Mouse (Mus musculus) CD8-positive naive resting alpha-beta T cell, adult 2 months (primary cell): ENCODE data around the gene Fau.
A peak's percentile ranks its signal among the peaks of the same experiment; 100 is the strongest.

ENCODE experiments used
- DNase-seq, 2 experiments: peaks; one replicate each; pipeline ENCODE4 v3.0.0; 2022; ENCODE audit warnings: low read depth in 2 of 2, low spot score in 2 of 2

Gene Fau

GRCm38 (mm10) chr19:6045366-6046293, 12.0 kb upstream of the Fau start:
- no peak for DNase-seq

- peak; percentile 80 to 88 for DNase-seq
These were observed 11.1 kb upstream of the Fau start, which contains the start of gene Syvn1 for GRCm38 (mm10) chr19:6046294-6047153. Gene Syvn1, plus strand, starts transcription at chr19:6046576.

- no peak for DNase-seq
These were observed 10.3 kb upstream of the Fau start for GRCm38 (mm10) chr19:6047154-6047898.

GRCm38 (mm10) chr19:6047899-6048166, 9.8 kb upstream of the Fau start:
- no peak for DNase-seq

- DNase-seq: no peak
These were observed 8.8 kb upstream of the Fau start for GRCm38 (mm10) chr19:6048681-6049410.

- DNase-seq: no peak
These were observed 5.1 kb upstream of the Fau start for GRCm38 (mm10) chr19:6052516-6052915.

GRCm38 (mm10) chr19:6054296-6054695, 3.3 kb upstream of the Fau start:
- DNase-seq: no peak

- no peak for DNase-seq
These were observed 948 bp upstream of the Fau start for GRCm38 (mm10) chr19:6056696-6057095.

- no peak for DNase-seq
These were observed 869 bp downstream of the Fau start for GRCm38 (mm10) chr19:6058513-6058912.

- no peak for DNase-seq
These were observed 1.3 kb downstream of the Fau start for GRCm38 (mm10) chr19:6058966-6059365.

- peak; percentile 92 to 95 for DNase-seq
These were observed 3.4 kb downstream of the Fau start, which contains the start of gene Znhit2 for GRCm38 (mm10) chr19:6061021-6061533. Gene Znhit2, plus strand, starts transcription at chr19:6061192.

- peak; percentile 35 to 36 for DNase-seq
These were observed 4.1 kb downstream of the Fau start for GRCm38 (mm10) chr19:6061641-6062302.

GRCm38 (mm10) chr19:6062418-6062817, 4.8 kb downstream of the Fau start:
- no peak for DNase-seq

- no peak for DNase-seq
These were observed 5.4 kb downstream of the Fau start for GRCm38 (mm10) chr19:6063081-6063480.

GRCm38 (mm10) chr19:6066571-6066970, 8.9 kb downstream of the Fau start:
- no peak for DNase-seq

- DNase-seq: peak; percentile 79 to 89
These were observed 9.5 kb downstream of the Fau start for GRCm38 (mm10) chr19:6067011-6067723.

GRCm38 (mm10) chr19:6067724-6068415, 10.2 kb downstream of the Fau start, which contains the start of gene Tm7sf2:
Gene Tm7sf2, minus strand, starts transcription at chr19:6068373.
- DNase-seq: peak; percentile 84 to 85

GRCm38 (mm10) chr19:6068951-6069350, 11.3 kb downstream of the Fau start:
- DNase-seq: peak in 1 of 2 experiments; percentile 19
